Mouse (Mus musculus): Measurements from ENCODE around the gene Rxfp4. TPM values are rescaled to one million over a fixed set of nuclear protein-coding genes. Genes with fewer than 3 reads are reported as not detected.
A peak's percentile ranks its signal among the peaks of the same experiment; 100 is the strongest.

Gene Rxfp4
- total and polyA plus RNA-seq, 2 experiments from 2014 or later: not detected

DNA sequence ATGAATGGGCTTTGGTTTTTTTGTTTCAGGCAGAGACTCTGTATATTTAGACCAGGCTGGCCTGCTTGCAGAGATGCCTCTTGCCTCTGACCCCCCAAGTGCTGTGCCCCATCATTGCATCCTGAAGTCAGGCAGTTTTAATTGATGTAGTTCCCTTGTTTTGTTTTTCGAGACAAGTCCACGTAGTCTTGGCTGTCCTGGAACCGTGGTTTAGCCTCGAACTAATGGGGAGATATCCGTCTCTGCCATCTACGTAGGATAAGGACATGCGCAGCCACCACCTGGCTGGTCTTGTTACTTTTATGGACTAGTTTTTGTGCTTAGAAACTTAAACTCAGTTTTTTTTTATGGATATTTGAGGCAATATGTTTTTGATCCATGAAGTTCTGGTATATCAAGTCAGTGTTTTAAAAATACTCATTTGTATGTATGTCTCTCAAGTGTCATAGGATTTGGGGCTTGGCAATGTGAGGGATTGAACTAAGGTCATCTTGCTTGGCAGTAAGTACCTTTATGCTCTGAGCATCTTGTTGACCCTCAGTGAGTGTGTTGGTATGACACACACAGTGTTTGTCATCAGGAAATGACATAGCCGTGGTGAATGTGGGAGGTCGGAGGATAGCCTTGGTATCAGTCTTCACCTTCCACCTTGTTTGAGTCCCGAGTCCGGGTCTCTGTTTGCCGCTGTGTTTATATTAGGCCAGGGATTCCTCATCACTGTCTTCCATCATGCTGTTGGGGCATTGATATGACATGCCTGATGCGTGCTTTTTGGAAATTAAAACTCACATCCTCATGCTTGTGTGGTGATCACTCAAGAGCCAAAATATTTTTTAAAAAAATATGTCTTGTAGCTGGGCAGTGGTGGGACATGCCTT, 34.0 kb upstream of the Rxfp4 start:
- TF ChIP-seq CTCF (IDR thresholded peaks at IDR 0.05; ENCODE audit: low read depth): no peak
- 0 out of 2 replicates have a peak, but pooled peaks cover 6% of the 10 kb centered on the region for H3K4me1 ChIP-seq (ENCODE audit: insufficient read depth)
- DNase-seq: no peak
- peak overlapping the region; percentile 96 for H3K4me3 ChIP-seq (ENCODE audit: low read depth, low read length)
- peak overlapping the region; percentile 99 for H3K27ac ChIP-seq (ENCODE audit: low read depth, low read length)
- ATAC-seq: no peak
- H3K27me3 ChIP-seq (ENCODE audit: insufficient read depth, low read length): no peaks in the 10 kb centered on the region
- peaks cover 28% of the 10 kb centered on the region for H3K36me3 ChIP-seq (ENCODE audit: insufficient read depth)
- H3K9ac ChIP-seq: peak overlapping the region; percentile 98
- H3K4me2 ChIP-seq (ENCODE audit: low read depth): peak overlapping the region; percentile 77
- H3K9me3 ChIP-seq (ENCODE audit: low read length): no peaks in the 10 kb centered on the region
- 53% methylated on average over 13 of the region's 13 CpGs for WGBS

- H3K4me3 ChIP-seq (ENCODE audit: low read depth, low read length): peak overlapping the region; percentile 96
- H3K9me3 ChIP-seq (ENCODE audit: low read length): no peaks in the 10 kb centered on the region
- no peaks in the 10 kb centered on the region for H3K27me3 ChIP-seq (ENCODE audit: insufficient read depth, low read length)
- peak overlapping the region; percentile 77 for H3K4me2 ChIP-seq (ENCODE audit: low read depth)
- H3K27ac ChIP-seq (ENCODE audit: low read depth, low read length): peak overlapping the region; percentile 99
- DNase-seq: peak; percentile 80
- WGBS: 1% methylated on average over 43 of the region's 45 CpGs
- peak; percentile 69 for ATAC-seq
- H3K36me3 ChIP-seq (ENCODE audit: insufficient read depth): peaks cover 22% of the 10 kb centered on the region
- H3K4me1 ChIP-seq (ENCODE audit: insufficient read depth): 0 out of 2 replicates have a peak, but pooled peaks cover 6% of the 10 kb centered on the region
- H3K9ac ChIP-seq: peak overlapping the region; percentile 98
- TF ChIP-seq CTCF (IDR thresholded peaks at IDR 0.05; ENCODE audit: low read depth): peak; percentile 49
These were observed 33.1 kb upstream of the Rxfp4 start for GRCm38 (mm10) chr3:88685958-88686451.

GRCm38 (mm10) chr3:88684980-88685941, 32.3 kb upstream of the Rxfp4 start, which contains the start of gene Khdc4:
Gene Khdc4, plus strand, starts transcription at chr3:88685803.
- Histone ChIP-seq H3K4me1 (ENCODE audit: insufficient read depth) (0 out of 2 replicates have a peak, but pooled peaks cover 6% of the 10 kb centered on the region), H3K27ac (ENCODE audit: low read depth, low read length) (peak within 1 kb of the TSS; percentile 99), H3K4me3 (ENCODE audit: low read depth, low read length) (peak within 1 kb of the TSS; percentile 96), H3K36me3 (ENCODE audit: insufficient read depth) (peaks cover 15% of the 10 kb centered on the region), H3K27me3 (ENCODE audit: insufficient read depth, low read length) (no peaks in the 10 kb centered on the region), H3K4me2 (ENCODE audit: low read depth) (peak within 1 kb of the TSS; percentile 77), H3K9ac (peak within 1 kb of the TSS; percentile 98), H3K9me3 (ENCODE audit: low read length) (no peaks in the 10 kb centered on the region)
- under 1% methylated on average over 47 of the region's 47 CpGs for WGBS
- peak; percentile 98 for DNase-seq
- ATAC-seq: peak; percentile 99
- TF ChIP-seq CTCF (IDR thresholded peaks at IDR 0.05; ENCODE audit: low read depth): no peak; the same call in 1 of the 2 replicates

DNA sequence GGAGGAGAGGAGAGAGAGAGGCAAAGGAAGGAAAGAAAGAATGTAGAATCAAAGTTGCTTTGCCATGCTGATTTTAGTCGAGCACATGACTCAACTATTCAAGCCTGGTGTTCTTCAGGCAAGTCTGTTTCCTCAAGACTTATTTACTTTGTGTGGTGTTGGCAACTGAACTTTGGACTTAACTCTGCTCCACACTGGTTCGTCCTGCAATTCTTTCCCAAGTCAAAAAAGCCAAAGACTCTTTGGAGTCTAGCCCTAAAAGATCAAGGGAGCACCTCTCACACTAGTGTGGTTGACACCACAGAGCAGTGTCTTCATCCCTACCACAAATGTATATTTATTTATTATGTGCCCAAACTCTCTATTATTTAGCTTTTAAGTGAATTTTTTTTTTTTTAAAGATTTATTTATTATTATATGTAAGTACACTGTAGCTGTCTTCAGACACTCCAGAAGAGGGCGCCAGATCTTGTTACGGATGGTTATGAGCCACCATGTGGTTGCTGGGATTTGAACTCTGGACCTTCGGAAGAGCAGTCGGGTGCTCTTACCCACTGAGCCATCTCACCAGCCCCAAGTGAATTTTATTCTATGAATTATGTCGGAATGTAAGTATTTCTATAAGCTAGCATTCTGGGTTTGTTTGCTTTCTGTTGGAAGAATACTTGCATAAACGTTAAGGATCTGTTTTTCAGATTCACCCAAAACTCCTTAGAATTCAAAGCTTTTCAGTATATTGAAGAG, 31.5 kb upstream of the Rxfp4 start:
- Histone ChIP-seq H3K4me2 (ENCODE audit: low read depth) (peak overlapping the region; percentile 52), H3K4me1 (ENCODE audit: insufficient read depth) (0 out of 2 replicates have a peak, but pooled peaks cover 6% of the 10 kb centered on the region), H3K27me3 (ENCODE audit: insufficient read depth, low read length) (no peaks in the 10 kb centered on the region), H3K36me3 (ENCODE audit: insufficient read depth) (peaks cover 10% of the 10 kb centered on the region; the same call in 1 of the 2 replicates), H3K9me3 (ENCODE audit: low read length) (no peaks in the 10 kb centered on the region), H3K9ac (no peak overlapping the region), H3K4me3 (ENCODE audit: low read depth, low read length) (peak overlapping the region; percentile 96), H3K27ac (ENCODE audit: low read depth, low read length) (no peak overlapping the region; the same call in 1 of the 2 replicates)
- ATAC-seq (no peak), DNase-seq (no peak)
- WGBS: 71% methylated on average over 6 of the region's 8 CpGs
- TF ChIP-seq CTCF (IDR thresholded peaks at IDR 0.05; ENCODE audit: low read depth): no peak; the same call in 1 of the 2 replicates

GRCm38 (mm10) chr3:88683814-88684213, 30.9 kb upstream of the Rxfp4 start:
- Histone ChIP-seq H3K4me1 (ENCODE audit: insufficient read depth) (0 out of 2 replicates have a peak, but pooled peaks cover 6% of the 10 kb centered on the region), H3K36me3 (ENCODE audit: insufficient read depth) (peaks cover 7% of the 10 kb centered on the region; the same call in 1 of the 2 replicates), H3K9me3 (ENCODE audit: low read length) (no peaks in the 10 kb centered on the region), H3K27ac (ENCODE audit: low read depth, low read length) (no peak overlapping the region), H3K4me2 (ENCODE audit: low read depth) (no peak overlapping the region), H3K27me3 (ENCODE audit: insufficient read depth, low read length) (no peaks in the 10 kb centered on the region), H3K9ac (no peak overlapping the region), H3K4me3 (ENCODE audit: low read depth, low read length) (no peak overlapping the region)
- TF ChIP-seq CTCF (IDR thresholded peaks at IDR 0.05; ENCODE audit: low read depth): no peak
- WGBS: 94% methylated on average over 2 of the region's 2 CpGs
- ATAC-seq (no peak), DNase-seq (no peak)

DNA sequence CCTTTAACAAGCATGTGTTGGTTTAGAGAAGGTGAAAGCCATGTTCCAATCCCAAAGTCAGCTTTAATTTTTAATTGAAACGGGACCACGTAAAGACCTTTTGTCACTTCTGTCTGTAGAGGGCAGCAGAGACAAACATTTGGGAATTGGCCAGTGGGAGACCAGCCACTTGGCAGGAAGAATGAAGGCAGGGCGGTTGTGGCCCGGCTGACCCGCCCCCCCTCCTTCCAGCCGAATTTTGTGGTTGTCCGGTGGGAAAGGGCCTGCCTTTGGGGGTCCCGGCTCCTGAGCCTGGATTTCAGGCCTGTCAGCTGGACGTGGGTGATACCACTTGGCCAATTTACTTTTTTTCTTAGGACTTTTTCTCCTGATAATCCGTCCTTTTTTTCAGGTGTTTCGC, 24.5 kb upstream of the Rxfp4 start:
- no peak overlapping the region for H3K9ac ChIP-seq
- 6% methylated on average over 11 of the region's 11 CpGs for WGBS
- ATAC-seq: no peak

More for the DNA sequence above, 24.5 kb upstream of the Rxfp4 start:
- Histone ChIP-seq H3K27me3 (ENCODE audit: insufficient read depth, low read length) (no peaks in the 10 kb centered on the region), H3K27ac (ENCODE audit: low read depth, low read length) (no peak overlapping the region), H3K9me3 (ENCODE audit: low read length) (no peaks in the 10 kb centered on the region), H3K36me3 (ENCODE audit: insufficient read depth) (no peaks in the 10 kb centered on the region), H3K4me2 (ENCODE audit: low read depth) (peak overlapping the region; percentile 45), H3K4me3 (ENCODE audit: low read depth, low read length) (no peak overlapping the region), H3K4me1 (ENCODE audit: insufficient read depth) (no peaks in the 10 kb centered on the region)
- peak; percentile 74 for TF ChIP-seq CTCF (IDR thresholded peaks at IDR 0.05; ENCODE audit: low read depth)
- DNase-seq: peak; percentile 85

Data from forebrain, postnatal 0 days (tissue).